Mouse (Mus musculus) liver (tissue): Measurements from ENCODE around the gene Pacsin3.
A peak's percentile ranks its signal among the peaks of the same experiment; 100 is the strongest.
"Not testable (repeated sequence)": the region's sequence is repeated elsewhere in the genome, so short reads cannot be mapped to it uniquely, and the experiment has no call there.

ENCODE experiments used
- DNase-seq: peaks from one replicate; pipeline ENCODE4 v3.0.0-alpha.2; 2020; ENCODE audit warnings: mixed read lengths

Pacsin3 gene

DNA sequence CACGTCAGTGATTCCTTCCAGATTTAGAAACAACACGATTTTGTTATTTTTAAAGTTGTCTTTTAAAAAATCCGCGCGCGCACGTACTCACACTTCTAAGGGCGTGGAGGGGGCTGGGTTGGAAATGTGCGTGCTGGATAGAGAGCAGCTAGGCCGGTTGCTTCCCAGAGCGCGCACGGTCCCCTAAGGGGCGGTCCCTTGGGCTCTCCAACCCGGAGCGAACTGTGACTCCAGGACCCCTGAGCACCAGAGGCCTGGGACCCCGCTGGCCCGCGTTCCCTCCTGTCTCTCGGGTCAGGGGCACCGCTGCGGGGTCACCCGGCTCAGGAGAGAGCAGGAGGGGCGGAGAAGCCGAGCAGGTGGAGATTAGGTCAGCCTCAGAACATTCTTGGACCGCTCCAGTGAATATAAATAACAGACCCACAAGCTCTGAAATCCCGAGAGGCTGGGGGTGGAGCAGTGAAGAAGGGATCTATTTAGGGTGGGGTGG is at the start of gene Pacsin3:
TSS of gene Pacsin3 (plus strand) at position 294 of the 490 bp plus-strand sequence.
- no peak for DNase-seq

DNA sequence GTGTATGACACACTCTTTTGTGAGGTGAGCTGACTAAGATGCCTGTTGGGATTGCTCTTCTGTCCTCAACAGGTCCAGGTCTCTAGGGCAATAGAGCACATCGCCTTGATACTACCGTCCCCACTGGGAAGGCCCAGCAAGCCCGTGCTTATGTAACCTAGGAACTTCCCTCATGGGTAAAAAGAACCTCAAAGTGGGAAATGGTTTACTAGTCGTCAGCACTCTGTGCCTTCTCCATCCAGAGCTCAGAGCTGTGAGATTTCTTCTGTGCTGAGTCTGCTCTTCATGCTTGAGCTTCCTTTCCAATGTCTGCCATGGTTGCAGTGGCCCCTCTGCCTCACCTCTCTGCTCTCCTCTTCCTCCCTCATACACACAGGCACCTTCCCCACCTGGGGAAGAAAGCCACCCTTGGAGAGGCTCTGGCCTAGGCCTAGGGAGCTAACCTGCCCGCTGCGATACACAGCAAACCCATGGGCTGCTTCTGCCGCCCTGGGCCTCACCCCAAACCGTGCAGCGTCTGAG is 49.4 kb upstream of the Pacsin3 start:
- no peak for DNase-seq

DNA sequence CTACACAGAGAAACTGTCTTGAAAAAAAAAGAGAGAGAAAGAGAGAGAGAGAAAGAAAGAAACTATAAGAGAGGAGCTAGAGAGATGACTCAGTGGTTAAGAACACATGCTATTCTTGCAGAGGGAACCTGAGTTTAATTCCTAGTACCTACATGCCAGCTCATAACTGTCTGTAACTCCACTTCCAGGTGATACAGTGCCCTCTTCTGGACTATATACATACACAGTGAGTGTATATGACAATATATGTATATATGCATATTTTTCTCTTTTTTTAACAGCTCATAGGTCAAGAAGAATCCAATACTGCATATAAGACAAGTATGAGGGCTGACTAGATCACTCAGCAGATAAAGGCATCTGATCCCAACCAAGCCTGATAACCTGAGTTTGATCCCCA is 42.4 kb upstream of the Pacsin3 start:
- DNase-seq: no peak

DNA sequence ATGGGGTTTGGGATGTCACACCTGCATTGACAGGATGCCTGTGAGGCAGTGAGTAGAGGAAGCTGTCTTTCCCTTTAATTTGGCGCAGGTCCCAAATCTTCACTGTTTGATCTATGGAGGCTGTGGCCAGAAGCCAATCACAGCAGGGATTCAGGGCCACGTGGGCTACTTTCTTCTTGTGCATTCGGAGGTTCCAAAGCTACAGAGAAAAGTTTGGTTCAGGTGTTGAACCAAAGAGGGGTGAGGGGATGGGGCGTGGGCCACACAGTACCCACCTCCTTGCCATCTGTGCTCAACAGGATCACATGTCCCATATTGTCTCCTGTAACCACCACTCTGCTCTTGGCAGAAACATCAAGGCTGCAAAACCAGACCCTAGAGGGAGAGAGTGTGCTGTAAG is 38.7 kb upstream of the Pacsin3 start:
- DNase-seq: no peak

DNA sequence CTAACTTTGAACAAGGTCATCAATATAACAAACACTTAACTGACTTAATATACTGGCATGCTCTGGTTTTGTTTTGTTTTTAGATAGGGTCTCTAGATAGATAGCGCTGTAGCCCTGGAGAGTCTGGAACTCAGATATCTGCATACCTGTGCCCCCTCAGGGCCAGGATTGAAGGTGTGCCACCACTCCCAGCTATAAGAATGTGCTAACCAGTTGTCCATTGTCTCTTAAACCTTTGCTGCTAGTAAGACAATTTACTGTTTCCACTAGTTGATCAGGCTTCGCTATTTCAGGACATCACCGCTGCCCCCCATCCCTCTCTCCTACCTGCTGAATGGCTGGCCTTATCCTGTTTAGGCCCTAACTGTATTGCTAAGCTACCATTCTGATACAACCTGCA is 35.3 kb upstream of the Pacsin3 start:
- DNase-seq: no peak

DNA sequence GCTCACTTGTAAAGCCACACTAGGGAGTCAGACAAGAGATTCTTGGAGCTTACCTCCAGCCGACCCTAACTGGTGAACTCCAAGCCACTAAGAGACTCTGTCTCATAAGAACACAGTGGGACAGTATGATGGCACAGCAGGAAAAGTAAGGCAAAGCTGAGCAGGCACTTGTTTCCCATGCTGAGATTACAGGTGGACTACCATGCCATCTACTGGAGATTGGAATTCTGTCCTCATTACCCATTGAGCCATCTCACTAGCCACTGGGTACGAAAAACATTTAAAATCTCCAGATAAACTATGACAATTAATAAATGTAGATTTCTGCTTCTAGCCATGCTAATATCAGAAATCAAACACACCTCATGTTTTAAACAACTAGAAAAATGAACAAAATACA is 32.1 kb upstream of the Pacsin3 start:
- no peak for DNase-seq

DNA sequence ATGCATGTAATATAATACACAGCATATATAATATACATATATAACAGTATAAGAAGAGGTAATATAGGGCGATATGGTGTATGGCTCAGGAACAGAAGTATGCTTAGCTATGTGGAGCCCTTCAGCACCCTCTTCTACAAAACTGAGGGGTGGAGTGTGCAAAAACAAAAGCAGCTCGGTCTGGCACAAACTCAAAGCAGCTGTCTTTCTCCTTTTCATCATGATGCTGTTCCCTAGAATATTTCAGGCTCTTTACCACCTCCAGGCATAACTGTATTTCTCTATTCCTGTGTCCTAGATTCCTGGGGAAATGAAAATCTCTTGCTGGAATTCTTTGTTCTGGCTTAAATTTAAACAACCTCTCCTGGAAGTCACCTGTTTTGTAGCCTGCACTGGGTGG is 26.0 kb upstream of the Pacsin3 start:
- DNase-seq: no peak

DNA sequence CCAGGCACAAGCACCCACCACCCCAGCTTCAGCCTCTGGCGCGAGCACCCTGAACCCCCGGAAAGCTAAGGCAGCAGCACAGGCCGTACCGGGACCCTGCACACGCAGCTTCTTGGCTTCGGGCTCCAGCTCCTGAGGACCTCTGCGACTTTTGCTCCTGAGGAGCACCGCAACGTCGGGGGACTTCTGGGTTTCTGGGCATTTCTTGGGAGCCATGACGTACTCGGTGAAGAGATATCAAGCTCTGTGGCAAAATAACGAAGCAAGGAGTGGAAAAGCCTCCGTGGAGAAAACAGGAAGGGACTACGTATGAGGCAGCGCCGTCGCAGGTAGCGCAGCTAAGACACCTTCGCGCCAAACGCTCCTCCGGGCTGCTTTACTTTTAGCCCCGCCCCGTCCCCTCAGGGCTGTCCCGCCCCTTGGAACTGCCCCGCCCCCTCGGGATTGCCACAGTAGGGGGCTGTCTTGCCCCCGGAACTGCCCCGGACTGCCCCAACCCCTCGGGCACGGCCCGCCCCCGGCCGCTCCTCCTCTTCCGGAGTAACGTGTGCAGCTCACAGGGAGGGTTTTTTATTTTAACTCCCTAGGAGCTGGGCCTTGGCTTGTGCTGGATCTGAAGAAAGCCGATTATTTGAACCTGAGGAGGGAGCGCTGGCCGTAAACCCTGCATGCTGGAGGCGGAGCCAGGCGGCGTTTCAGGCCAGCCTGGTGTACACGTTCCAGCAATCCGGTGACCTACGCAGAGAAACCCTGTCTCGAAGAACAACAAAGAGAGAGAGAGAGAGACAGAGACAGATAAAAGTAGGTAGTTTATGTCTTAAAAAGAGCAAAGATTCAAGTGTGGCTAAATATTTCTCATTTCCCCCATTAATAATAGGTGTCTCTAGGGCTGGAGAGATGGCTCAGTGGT is 18.9 kb upstream of the Pacsin3 start, which contains the start of gene Ddb2:
TSS of gene Ddb2 (minus strand) at position 382 of the 910 bp plus-strand sequence.
- peak; percentile 98 for DNase-seq

DNA sequence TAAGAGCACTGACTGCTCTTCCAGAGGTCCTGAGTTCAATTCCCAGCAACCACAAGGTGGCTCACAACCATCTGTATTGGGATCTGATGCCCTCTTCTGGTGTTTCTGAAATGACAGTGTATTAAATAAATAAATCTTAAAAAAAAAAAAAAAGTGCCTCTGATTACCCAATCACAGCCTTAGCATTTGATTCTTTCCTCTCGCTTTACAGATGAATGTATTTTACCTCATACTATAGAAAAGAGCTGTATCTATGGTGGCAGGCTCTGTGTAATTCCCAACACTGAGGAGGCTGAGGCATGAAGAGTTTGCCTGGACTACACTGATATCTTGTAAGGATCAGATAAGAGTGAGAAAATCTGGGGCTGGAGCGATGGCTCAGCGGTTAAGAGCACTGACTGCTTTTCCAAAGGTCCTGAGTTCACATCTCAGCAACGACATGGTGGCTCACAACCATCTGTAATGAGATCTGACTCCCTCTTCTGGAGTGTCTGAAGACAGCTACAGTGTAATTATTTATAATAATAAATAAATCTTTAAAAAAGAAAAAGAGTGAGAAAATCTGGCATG is 18.2 kb upstream of the Pacsin3 start:
- not testable (repeated sequence) for DNase-seq

DNA sequence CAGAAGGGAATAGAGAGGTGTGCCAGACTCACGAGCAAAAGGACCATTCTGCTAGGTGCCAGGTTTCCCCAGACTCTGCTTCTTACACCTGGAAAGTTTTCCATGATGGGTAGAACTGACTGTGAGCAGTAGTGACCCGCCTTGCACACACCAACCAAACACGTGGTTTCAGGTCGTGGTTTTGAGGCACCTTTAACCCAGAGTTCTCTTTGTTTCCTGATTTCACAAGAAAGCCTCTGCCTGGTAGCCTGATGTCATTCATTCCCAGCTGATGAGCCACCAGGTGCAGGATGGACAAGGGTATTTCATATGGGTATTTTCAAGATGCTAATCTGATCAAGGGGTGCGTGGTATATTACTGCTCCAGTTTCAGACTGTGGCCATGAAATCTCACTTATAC is 13.2 kb upstream of the Pacsin3 start:
- DNase-seq: no peak

DNA sequence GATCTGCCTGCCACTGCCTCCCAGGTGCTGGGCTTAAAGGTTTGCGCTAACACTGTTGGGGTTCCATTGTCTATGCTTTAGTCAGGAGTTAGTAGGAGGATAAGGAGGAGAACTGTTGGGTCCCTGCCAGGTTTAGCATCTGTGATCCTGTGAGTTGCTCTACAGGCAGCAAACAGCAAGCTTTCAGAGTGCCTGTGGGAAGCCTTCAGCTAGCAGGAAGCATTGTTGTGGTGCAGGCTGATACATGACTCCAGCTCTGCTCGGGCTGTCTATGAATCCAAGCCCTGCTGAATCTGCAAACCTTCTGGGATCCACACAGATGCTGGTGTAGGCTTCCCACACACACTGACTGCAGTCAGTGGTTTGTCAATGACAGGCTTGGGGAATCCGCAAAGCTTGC is 12.3 kb upstream of the Pacsin3 start:
- no peak for DNase-seq

DNA sequence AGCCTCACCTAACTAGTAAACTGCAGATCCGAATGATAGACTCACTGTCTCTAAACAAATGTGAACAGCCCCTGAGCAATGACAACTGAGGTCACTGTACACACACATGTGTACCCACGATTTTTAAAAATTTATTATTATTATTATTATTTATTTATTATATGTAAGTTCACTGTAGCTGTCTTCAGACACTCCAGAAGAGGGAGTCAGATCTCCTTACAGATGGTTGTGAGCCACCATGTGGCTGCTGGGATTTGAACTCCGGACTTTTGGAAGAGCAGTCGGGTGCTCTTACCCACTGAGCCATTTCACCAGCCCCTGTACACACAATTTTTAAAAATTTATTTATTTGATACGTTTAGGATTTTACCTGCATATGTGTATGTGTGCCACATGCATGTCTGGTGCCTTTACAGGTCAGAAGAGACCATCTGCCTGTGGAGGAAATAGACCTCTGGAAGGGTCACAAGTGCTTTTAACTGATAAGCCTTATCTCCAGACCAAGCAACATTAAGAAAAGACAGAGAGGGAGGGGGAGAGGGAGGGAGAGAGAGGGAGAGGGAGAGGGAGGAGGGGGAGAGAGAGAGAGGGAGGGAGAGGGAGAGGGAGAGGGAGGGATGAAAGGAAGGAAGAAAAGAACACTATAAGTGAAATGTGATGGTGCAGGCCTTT is 11.1 kb upstream of the Pacsin3 start:
- peak; percentile 41 for DNase-seq

DNA sequence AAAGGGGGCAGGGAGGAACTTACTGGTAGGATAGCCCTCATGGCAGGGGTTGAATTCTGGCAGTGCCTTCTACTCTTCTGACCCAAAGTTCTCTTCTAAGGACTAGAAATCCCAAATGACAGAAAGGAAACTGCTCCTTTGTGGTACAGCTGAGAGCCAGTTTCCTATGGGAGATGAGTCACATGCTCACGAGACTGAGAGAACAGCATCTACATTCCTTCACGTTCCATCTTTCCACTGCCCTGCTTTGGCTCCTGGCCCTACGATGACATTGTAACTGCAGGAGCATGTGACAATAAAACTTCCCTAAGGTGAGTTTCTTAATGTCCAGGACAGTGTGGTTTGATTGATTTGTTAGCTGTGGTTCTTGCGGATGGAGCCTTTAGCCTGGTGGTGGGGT is 7.4 kb upstream of the Pacsin3 start:
- DNase-seq: no peak

DNA sequence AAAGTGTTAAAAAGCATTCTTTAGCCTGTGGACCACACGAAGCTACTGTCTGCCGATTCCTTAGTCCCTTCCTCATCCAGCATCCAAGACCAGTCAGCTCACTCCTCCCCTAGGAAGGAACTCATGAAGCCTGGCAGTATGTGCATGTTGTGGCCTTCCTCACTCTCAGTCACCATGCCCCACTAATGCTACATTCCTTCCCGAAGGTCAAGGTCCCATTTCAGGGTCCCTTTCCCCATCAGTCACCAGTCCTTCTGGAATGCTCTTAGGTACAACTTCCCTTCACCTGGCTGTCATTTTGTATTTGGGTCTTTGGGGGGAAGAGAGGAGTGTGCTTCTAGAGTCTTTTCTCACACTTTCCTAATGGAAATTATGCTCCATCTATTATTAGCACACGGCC is 3.8 kb upstream of the Pacsin3 start:
- no peak for DNase-seq

DNA sequence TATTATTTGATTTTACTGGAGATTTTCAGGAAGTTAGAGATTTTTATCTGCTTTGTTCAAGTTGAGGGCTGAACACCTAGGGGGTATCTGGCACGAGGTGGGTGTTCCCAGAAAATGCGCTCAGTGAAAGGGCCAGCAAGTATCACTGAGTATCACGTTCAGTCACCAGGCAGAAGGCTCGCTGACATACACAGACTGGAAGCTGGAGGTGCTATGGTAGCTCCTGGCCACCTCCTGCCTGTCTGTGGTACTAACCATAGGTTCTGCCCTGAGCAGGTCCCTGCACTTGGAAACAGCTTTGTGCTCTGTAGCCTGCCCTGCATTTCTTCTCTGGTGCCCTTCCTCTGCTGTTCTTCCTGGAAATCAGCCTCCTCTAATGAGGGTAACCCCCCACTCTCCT is 3.2 kb upstream of the Pacsin3 start:
- no peak for DNase-seq

DNA sequence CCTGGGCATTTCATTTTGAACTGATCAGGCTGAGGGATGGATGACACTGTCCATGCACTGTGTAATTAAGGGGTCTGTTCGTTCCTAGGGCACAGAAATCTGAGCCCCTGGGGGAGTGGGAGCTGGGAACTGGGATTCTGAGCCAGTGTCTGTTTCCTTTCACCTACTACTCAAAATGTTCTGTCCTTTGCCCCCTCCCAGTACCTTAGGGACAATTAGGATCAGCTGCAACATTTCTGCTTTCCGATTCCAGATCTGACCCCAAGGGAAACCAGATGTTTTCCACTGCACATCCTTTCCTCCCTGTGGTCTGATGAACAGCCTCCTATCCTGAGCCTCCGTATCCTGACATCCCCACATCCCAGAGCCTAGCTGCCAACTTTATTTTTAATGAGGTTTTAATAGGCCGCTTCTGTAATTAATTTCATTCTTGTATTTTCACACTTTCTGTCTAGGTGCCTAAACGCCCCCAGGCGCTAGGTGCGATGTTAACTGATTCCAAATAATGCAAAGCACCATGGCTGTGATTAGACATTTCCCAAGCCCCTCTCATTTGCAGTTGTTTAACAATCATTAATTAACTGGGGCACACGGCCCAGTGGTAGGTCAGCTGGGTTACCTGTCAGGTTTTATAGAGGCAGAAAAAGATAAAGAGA is 901 bp upstream of the Pacsin3 start:
- no peak for DNase-seq

DNA sequence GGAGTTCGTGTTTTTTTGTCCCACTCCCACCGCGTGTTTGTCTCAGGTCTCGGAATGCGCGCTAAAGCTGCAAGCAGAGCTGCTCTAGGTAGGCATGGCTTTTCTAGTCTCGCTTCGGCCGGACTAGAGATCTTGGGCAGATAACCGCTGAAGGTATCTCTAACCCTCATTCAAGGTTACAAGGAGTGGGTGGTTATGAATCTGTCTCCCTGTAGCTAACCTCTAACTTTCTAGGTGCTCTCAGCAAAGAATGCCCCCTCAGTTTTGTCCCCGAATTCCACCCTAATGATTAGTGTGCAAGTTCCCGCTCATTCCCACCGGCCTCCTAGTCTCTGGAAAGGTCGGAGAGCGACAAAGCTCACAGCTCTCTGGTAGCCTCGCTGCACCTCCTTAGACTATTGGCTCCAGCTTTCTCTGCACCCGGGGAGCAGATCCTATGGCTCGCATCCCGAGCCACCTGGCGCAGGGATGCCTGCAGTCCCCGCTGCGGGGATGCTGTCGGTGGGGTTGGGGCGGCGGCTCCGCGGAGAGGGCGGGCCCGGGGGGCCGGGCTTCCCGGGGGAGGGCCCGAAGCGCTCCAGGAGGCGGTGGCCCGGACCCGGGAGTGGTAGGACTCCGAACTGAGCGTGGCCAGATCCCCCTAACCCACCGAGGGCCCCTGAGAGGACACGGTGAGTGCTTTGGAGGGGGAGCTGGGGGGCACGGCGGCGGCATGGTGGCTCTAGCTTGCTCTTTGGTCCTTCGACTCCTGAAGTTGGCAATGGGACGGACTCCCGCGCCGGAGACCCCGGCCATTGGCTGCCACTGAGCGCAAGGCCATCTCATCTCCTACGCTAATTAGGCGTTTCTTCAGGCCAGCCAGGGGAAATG is 737 bp downstream of the Pacsin3 start:
- DNase-seq: peak; percentile 55

DNA sequence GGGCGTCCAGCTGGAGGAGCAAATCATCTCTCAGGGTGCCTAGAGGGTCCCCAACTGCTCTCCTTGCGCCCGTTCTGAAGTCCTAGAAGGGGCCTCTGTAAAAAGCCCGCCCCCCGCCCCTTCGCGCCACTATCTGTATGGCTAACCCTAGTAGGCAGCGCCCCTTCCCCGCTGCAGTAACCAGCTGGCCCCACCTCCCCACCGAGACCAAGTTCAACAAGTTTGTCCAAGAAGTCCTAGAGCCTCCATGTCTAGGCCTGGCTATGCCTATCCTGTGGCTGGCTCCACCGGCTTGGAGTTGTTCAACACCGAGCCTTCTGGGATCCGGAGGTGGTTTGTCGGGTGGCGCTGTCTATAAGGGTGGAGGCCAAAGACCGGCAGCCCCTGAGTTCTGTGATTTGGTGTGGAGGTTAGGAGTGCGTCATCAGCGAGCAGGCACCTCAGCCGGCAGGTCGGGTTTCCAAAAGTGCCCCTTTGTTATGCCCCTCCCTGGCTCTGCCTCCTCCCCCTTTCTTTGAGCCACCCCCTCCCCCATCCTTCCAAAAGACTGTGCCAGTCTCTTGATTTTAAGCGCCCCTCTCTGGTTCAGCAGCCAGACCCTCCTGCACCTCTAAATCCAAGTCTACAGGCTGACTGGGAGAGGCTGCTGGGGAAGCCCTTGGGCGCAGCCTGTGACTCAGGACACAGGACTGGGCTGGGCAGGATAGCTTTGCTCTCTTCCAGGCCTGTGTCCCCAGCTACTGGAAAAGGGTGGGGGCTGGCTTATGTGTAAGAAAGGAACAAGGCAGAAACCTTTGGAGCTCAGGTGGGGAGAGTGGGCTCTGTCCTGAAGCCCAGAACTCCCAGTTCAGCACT is 1.6 kb downstream of the Pacsin3 start:
- peak; percentile 56 for DNase-seq

DNA sequence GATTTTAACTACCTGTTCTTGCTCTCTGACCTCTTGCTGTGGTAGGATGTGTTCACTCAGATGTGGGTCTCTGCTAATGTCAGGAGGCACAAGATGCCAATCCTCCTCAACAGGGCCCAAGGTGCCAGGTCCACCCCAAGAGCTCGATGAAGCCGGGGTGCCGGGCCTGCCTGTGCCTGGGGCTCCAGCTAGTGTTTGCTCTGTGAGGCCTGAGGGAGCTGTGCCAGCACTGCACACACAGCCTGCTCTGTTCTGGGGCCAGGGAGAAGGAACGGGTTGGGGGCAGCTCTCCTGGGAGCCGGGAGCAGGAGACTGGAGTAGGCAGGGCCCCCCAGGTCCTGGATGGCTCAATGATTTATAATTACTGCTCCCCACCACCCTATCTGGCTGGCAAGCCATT is 2.3 kb downstream of the Pacsin3 start:
- no peak for DNase-seq

DNA sequence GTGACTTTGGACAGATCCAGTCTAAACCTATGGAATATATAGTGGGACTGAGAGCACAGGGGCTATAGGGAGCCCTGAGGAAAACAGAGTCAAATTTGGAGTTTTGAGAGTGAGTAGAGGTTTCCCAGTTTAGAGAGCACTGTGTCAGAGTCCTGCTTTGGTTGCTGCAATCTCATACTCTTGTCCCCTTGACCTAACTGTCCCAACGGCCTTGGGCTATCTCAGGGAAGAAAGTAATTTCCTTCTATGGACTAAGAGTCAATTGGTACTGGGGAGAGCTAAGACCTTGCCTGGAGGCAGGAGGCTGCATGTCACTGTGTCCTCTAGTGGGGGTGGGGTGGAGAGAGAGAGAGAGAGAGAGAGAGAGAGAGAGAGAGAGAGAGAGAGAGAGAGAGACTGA is 3.1 kb downstream of the Pacsin3 start:
- DNase-seq: no peak

DNA sequence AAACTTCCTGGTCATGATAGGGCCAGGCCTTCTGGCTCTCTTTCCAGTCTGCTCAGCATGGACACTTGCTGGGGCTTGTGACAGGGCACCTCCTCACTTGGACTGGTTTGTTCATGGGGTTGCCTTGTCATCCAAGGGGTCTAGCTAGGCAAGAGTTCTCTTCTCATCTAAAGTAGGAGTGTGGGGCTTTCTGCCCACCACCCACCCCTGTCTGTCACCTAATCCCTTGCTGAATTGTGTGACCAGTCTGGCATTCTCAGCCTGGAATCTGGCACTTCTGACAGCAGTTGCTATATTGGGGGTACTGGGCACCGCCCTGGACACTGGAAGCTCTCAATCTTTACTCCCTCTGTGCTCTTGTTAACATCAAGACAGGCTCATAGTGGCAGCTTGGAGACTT is 3.7 kb downstream of the Pacsin3 start:
- no peak for DNase-seq
